Mouse (Mus musculus): ENCODE data around the gene Rgs1. TPM values are rescaled to one million over a fixed set of nuclear protein-coding genes. Genes with fewer than 3 reads are reported as not detected.

Rgs1 gene
- polyA plus RNA-seq (2014; fragmentation: Nextera tagmentation; extraction: Ambion mirVana): 0.18 and 0.84 TPM in 2 replicates

- ATAC-seq (replicated peaks; ENCODE audit: low FRiP score): no peak
- H3K36me3 ChIP-seq (ENCODE audit: control insufficient read depth, insufficient read depth, low read length): no peaks in the 10 kb centered on the region
- no peaks in the 10 kb centered on the region for H3K27me3 ChIP-seq (replicated peaks; ENCODE audit: control insufficient read depth, insufficient read depth, low read length)
- H3K27ac ChIP-seq (ENCODE audit: low read depth, low read length): no peak within 1 kb of the TSS
- 53% methylated on average over 9 of the region's 9 CpGs for WGBS
- no peaks in the 10 kb centered on the region; the same call in 1 of the 2 replicates for H3K9me3 ChIP-seq (ENCODE audit: control insufficient read depth, low read length)
- no peak within 1 kb of the TSS for H3K4me3 ChIP-seq (ENCODE audit: low read depth, low read length)
- H3K4me2 ChIP-seq: no peak within 1 kb of the TSS
- no peak within 1 kb of the TSS for H3K9ac ChIP-seq (ENCODE audit: low read depth, low read length)
- H3K4me1 ChIP-seq (replicated peaks; ENCODE audit: control insufficient read depth, insufficient read depth, low read length): no peaks in the 10 kb centered on the region
- no peak for DNase-seq (ENCODE audit: low spot score)
Observed at GRCm38 (mm10) chr1:144248923-144249322, at the start of gene Rgs1. TSS of gene Rgs1 (minus strand) at chr1:144249242.

DNA sequence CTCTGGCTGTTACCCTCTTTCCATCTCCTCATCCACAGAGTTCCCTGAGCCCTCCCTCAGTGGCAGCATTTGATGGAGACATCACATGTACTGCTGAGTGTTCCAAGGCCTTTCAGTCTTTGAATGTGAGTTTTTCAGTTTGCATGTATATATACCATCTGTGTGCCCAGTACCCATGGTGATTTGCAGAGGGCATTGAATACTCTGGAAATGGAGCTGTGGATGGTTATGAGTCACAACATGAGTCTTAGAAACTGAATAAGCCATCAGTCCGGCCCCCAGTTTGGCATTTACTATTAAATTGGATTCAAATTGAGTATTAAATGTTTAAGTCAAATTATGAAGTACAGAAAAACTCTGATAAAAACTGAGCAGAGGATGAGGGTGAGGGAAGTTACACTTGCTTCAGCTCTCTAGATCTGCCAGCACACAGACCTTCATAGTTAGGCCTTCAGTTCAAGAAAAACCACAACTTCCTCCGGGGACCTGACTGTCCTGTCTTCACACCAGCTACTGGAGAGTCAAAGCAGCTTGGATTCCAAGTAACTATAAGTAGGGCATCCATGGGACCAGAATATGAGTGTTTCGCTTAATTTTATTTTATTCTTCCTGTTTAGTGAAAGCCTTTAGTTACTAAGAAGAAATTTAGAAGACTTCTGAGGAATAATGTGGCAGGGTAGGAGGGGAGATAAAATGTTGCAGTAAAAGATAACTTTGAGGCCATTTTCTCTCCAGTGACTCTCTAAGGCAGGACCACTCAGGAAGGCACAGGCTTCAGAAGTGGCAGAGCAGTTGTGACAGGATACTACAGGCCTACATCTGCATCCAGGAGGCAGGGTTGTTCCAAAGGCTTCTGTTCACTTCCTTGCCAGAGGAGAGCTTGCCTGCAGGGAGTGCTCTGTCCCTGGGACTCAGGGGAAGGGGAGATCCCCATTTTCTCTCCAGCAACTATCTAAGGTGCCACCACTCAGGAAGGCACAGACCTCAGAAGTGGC, 34.3 kb upstream of the Rgs1 start:
- DNase-seq (ENCODE audit: low spot score) (no peak), ATAC-seq (replicated peaks; ENCODE audit: low FRiP score) (no peak)
- Histone ChIP-seq H3K4me3 (ENCODE audit: low read depth, low read length) (no peak overlapping the region), H3K4me2 (no peak overlapping the region), H3K27me3 (replicated peaks; ENCODE audit: control insufficient read depth, insufficient read depth, low read length) (no peaks in the 10 kb centered on the region), H3K27ac (ENCODE audit: low read depth, low read length) (no peak overlapping the region), H3K4me1 (replicated peaks; ENCODE audit: control insufficient read depth, insufficient read depth, low read length) (no peaks in the 10 kb centered on the region), H3K9me3 (ENCODE audit: control insufficient read depth, low read length) (no peaks in the 10 kb centered on the region), H3K9ac (ENCODE audit: low read depth, low read length) (no peak overlapping the region), H3K36me3 (ENCODE audit: control insufficient read depth, insufficient read depth, low read length) (no peaks in the 10 kb centered on the region)
- 71% methylated on average over 3 of the region's 3 CpGs for WGBS

DNA sequence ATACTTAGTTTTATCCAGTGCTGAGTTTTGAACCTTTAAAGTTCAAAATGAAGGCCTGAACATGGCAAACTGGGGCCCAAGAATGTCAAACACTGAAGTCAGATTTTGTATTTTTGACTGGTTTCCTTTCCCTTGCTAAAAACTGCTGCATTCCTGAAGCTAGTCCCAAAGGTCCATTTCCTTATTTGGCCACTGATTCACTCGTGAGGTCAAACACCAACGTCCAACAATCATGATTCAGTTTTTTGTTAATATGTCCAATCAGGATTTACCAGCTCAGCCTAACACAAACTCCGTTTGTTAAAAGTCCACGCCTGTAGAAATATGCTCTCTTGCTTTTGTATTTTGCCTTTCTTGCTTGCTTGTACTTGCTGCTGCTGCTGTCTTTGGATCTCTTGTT, 31.0 kb upstream of the Rgs1 start:
- Histone ChIP-seq H3K4me2 (no peak overlapping the region), H3K4me1 (replicated peaks; ENCODE audit: control insufficient read depth, insufficient read depth, low read length) (no peaks in the 10 kb centered on the region), H3K4me3 (ENCODE audit: low read depth, low read length) (no peak overlapping the region), H3K36me3 (ENCODE audit: control insufficient read depth, insufficient read depth, low read length) (no peaks in the 10 kb centered on the region), H3K9ac (ENCODE audit: low read depth, low read length) (no peak overlapping the region), H3K27ac (ENCODE audit: low read depth, low read length) (no peak overlapping the region), H3K27me3 (replicated peaks; ENCODE audit: control insufficient read depth, insufficient read depth, low read length) (no peaks in the 10 kb centered on the region), H3K9me3 (ENCODE audit: control insufficient read depth, low read length) (no peaks in the 10 kb centered on the region)
- no peak for DNase-seq (ENCODE audit: low spot score)
- WGBS: 76% methylated on average over 4 of the region's 4 CpGs
- ATAC-seq (replicated peaks; ENCODE audit: low FRiP score): no peak

- H3K27me3 ChIP-seq (replicated peaks; ENCODE audit: control insufficient read depth, insufficient read depth, low read length): no peaks in the 10 kb centered on the region
- 84% methylated on average over 2 of the region's 2 CpGs for WGBS
- DNase-seq (ENCODE audit: low spot score): no peak
- H3K36me3 ChIP-seq (ENCODE audit: control insufficient read depth, insufficient read depth, low read length): no peaks in the 10 kb centered on the region
- H3K27ac ChIP-seq (ENCODE audit: low read depth, low read length): no peak overlapping the region
- no peaks in the 10 kb centered on the region for H3K9me3 ChIP-seq (ENCODE audit: control insufficient read depth, low read length)
- H3K4me2 ChIP-seq: no peak overlapping the region
- no peak for ATAC-seq (replicated peaks; ENCODE audit: low FRiP score)
- no peak overlapping the region for H3K9ac ChIP-seq (ENCODE audit: low read depth, low read length)
- H3K4me3 ChIP-seq (ENCODE audit: low read depth, low read length): no peak overlapping the region
- H3K4me1 ChIP-seq (replicated peaks; ENCODE audit: control insufficient read depth, insufficient read depth, low read length): no peaks in the 10 kb centered on the region
Observed at GRCm38 (mm10) chr1:144272991-144273390, 23.9 kb upstream of the Rgs1 start.

GRCm38 (mm10) chr1:144269112-144269511, 20.1 kb upstream of the Rgs1 start:
- Histone ChIP-seq H3K9me3 (ENCODE audit: control insufficient read depth, low read length) (no peaks in the 10 kb centered on the region), H3K4me1 (replicated peaks; ENCODE audit: control insufficient read depth, insufficient read depth, low read length) (no peaks in the 10 kb centered on the region), H3K4me3 (ENCODE audit: low read depth, low read length) (no peak overlapping the region), H3K4me2 (no peak overlapping the region), H3K27ac (ENCODE audit: low read depth, low read length) (no peak overlapping the region), H3K36me3 (ENCODE audit: control insufficient read depth, insufficient read depth, low read length) (no peaks in the 10 kb centered on the region), H3K9ac (ENCODE audit: low read depth, low read length) (no peak overlapping the region), H3K27me3 (replicated peaks; ENCODE audit: control insufficient read depth, insufficient read depth, low read length) (no peaks in the 10 kb centered on the region)
- 62% methylated on average over 2 of the region's 2 CpGs for WGBS
- DNase-seq (ENCODE audit: low spot score): no peak
- no peak for ATAC-seq (replicated peaks; ENCODE audit: low FRiP score)

GRCm38 (mm10) chr1:144267471-144268470, 18.7 kb upstream of the Rgs1 start:
- no peak overlapping the region for H3K4me3 ChIP-seq (ENCODE audit: low read depth, low read length)
- ATAC-seq (replicated peaks; ENCODE audit: low FRiP score) (no peak), DNase-seq (ENCODE audit: low spot score) (no peak)
- no peaks in the 10 kb centered on the region for H3K27me3 ChIP-seq (replicated peaks; ENCODE audit: control insufficient read depth, insufficient read depth, low read length)
- H3K4me1 ChIP-seq (replicated peaks; ENCODE audit: control insufficient read depth, insufficient read depth, low read length): no peaks in the 10 kb centered on the region
- H3K9me3 ChIP-seq (ENCODE audit: control insufficient read depth, low read length): no peaks in the 10 kb centered on the region
- H3K9ac ChIP-seq (ENCODE audit: low read depth, low read length): no peak overlapping the region
- H3K4me2 ChIP-seq: no peak overlapping the region
- no peak overlapping the region for H3K27ac ChIP-seq (ENCODE audit: low read depth, low read length)
- 78% methylated on average over 3 of the region's 3 CpGs for WGBS
- H3K36me3 ChIP-seq (ENCODE audit: control insufficient read depth, insufficient read depth, low read length): no peaks in the 10 kb centered on the region

DNA sequence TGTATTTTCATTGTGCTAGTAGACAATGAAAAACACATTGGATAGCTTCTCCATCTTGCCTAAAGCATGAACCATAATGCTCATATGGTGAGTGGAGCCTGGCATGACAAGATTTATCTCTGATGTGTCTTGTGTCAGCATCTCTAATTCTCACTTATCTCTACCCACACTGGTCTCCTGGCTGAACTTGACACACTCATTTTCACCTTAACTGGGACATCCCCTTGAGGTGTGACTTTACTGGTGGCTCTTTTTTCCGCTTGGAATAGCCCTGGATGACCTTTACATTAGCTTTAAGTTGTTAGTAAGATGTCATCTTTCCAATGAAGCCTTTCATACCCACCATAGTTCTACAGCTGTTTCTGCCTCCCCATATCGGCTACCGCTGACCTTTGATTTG, 15.0 kb upstream of the Rgs1 start:
- WGBS: 82% methylated on average over 3 of the region's 3 CpGs
- ATAC-seq (replicated peaks; ENCODE audit: low FRiP score) (no peak), DNase-seq (ENCODE audit: low spot score) (no peak)
- no peaks in the 10 kb centered on the region for H3K4me1 ChIP-seq (replicated peaks; ENCODE audit: control insufficient read depth, insufficient read depth, low read length)
- H3K27me3 ChIP-seq (replicated peaks; ENCODE audit: control insufficient read depth, insufficient read depth, low read length): no peaks in the 10 kb centered on the region
- H3K36me3 ChIP-seq (ENCODE audit: control insufficient read depth, insufficient read depth, low read length): no peaks in the 10 kb centered on the region
- no peak overlapping the region for H3K4me3 ChIP-seq (ENCODE audit: low read depth, low read length)
- no peak overlapping the region for H3K27ac ChIP-seq (ENCODE audit: low read depth, low read length)
- no peaks in the 10 kb centered on the region for H3K9me3 ChIP-seq (ENCODE audit: control insufficient read depth, low read length)
- H3K9ac ChIP-seq (ENCODE audit: low read depth, low read length): no peak overlapping the region
- H3K4me2 ChIP-seq: no peak overlapping the region

DNA sequence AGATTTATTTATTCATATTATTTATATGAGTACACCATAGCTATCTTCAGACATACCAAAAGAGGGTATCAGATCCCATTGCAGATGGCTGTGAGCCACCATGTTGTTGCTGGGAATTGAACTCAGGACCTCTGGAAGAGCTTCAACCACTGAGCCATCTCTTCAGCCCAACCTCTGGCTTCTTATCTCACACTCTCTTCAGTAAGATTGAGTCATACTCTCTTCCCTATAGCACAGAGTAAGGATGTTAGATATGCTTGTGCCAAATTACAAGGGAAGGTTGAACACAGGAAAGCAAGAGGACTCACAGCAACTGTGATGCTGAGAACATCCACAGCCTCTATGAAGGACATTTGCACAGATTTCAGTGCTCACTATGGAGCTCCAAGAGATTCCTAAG, 13.0 kb upstream of the Rgs1 start:
- Histone ChIP-seq H3K4me1 (replicated peaks; ENCODE audit: control insufficient read depth, insufficient read depth, low read length) (no peaks in the 10 kb centered on the region), H3K27ac (ENCODE audit: low read depth, low read length) (no peak overlapping the region), H3K4me3 (ENCODE audit: low read depth, low read length) (no peak overlapping the region), H3K9me3 (ENCODE audit: control insufficient read depth, low read length) (no peaks in the 10 kb centered on the region), H3K36me3 (ENCODE audit: control insufficient read depth, insufficient read depth, low read length) (no peaks in the 10 kb centered on the region), H3K9ac (ENCODE audit: low read depth, low read length) (no peak overlapping the region), H3K4me2 (no peak overlapping the region), H3K27me3 (replicated peaks; ENCODE audit: control insufficient read depth, insufficient read depth, low read length) (no peaks in the 10 kb centered on the region)
- ATAC-seq (replicated peaks; ENCODE audit: low FRiP score) (no peak), DNase-seq (ENCODE audit: low spot score) (no peak)

Measured in liver, embryonic 11.5 days (tissue).